Mouse (Mus musculus): ENCODE results near the gene Kcnc2.
"Not testable (repeated sequence)": the region's sequence is repeated elsewhere in the genome, so short reads cannot be mapped to it uniquely, and the experiment has no call there.

GRCm38 (mm10) chr10:112235396-112235940, 35.5 kb upstream of the Kcnc2 start:
- not testable (repeated sequence) for TF ChIP-seq ZC3H11A (IDR thresholded peaks at IDR 0.05; ENCODE audit: borderline replicate concordance, low read depth, low read length); MAFK (IDR thresholded peaks at IDR 0.05; ENCODE audit: insufficient read depth, low read depth, low read length); HCFC1 (IDR thresholded peaks at IDR 0.05; ENCODE audit: borderline replicate concordance, insufficient read depth, low read length); ZNF384 (IDR thresholded peaks at IDR 0.05; ENCODE audit: low read depth, low read length)
